Mouse (Mus musculus): ENCODE data around the gene Zfp446. TPM values are rescaled to one million over a fixed set of nuclear protein-coding genes. Genes with fewer than 3 reads are reported as not detected.
A peak's percentile ranks its signal among the peaks of the same experiment; 100 is the strongest.

Zfp446 gene
- total RNA-seq, 1 experiment from 2014 or later: 9.0 TPM

- DNase-seq: peak; percentile 83
Measured at GRCm38 (mm10) chr7:13024805-13025204, 47.2 kb downstream of the Zfp446 start.

DNA sequence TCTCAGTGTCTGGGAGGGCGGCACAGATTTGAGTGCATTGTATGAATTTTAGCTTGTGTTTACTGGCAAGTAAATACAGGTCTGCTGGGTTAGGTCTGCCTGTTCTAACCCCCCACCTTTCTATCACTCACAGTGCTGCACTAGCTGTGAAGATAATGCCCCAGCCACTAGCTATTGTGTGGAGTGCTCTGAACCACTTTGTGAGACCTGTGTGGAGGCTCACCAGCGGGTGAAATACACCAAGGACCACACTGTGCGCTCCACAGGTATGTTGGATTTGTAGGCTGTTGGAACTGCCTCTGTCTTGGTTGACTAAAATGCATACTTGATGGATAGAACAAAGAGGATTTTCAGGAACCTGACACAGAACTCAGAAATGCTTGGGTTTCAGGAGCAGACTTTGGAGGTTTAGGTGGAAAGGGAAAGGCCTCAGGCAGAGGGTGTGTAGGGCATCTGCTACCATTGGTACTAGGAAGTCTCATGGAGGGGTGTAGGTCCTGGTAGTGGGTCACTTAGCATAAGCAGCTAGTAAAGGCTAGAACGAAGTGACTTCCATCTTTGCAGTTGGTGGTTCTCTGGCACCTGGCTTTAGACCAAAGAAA is 48.0 kb downstream of the Zfp446 start:
- no peak for DNase-seq

DNA sequence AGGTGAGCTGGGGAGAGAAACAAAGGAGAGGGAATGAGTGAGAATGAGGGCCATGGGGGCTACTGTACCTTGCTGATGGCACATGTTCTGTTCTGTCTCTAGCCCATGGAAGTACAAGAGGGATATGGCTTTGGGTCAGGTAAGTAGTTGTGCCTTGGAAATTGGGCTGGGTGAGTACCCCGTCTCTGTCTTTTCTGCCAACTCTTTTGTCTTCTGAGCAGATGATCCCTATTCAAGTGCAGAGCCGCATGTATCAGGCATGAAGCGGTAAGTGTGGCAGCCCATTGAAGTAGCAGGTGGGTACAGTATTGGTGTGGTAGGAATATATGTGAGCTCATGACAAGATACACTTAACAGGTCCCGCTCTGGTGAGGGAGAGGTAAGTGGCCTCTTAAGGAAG is 51.3 kb downstream of the Zfp446 start:
- DNase-seq: no peak

- DNase-seq: no peak
Measured at GRCm38 (mm10) chr7:13031069-13031468, 53.4 kb downstream of the Zfp446 start.

DNA sequence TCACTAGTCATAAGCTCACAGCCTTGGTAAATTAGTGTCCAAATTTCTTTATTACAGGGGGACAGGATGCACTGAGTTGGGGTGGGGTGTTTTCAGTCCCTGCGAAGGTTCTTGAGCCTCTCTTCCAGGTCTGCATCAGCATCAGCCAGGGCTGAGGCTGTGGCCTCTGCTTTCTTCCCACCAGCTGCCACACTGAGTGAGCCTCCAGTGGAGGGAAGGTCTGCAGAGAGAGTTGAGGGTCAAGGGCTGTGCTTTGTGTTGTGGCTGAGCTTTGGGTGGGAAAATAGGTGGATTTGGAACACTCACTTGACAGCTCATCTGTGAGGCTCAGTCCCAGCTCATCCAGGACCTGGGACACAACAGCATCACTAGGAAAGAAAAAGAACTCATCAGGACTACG is 54.3 kb downstream of the Zfp446 start:
- DNase-seq: no peak

GRCm38 (mm10) chr7:13032541-13032940 is 54.9 kb downstream of the Zfp446 start:
- no peak for DNase-seq

DNA sequence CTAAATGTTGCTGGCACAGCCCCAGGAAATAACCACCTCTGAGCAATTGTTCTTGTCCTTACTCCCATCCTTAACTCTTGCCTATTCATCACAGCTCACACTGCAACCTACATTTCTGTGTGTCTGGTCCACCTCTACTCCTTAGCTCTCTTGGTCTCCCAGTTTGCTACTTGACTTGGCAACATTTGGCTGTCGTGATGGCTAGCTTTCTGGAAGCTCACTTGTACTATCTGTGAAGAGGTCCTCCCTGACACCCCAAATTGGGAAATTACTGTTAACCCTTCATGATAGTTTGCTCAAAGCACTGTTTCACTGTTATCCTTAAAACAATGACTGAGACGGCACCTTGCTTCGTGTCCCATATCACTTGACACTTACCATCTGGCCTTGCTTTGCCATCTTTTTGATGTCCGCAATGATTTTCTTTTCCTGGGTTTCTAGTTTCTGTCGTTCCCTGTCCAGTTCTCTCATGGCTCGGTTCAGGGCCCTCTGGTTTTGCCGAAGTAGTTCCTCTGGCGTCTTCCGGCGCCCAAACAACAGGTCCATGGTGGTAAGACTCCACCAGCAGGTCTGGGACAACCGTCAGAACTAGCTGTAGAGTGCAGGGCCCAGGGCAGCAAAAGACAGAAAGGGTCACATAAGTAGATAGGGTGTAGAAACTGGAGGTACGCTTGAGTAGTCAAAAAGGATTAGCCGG is 56.0 kb downstream of the Zfp446 start:
- DNase-seq: no peak

DNA sequence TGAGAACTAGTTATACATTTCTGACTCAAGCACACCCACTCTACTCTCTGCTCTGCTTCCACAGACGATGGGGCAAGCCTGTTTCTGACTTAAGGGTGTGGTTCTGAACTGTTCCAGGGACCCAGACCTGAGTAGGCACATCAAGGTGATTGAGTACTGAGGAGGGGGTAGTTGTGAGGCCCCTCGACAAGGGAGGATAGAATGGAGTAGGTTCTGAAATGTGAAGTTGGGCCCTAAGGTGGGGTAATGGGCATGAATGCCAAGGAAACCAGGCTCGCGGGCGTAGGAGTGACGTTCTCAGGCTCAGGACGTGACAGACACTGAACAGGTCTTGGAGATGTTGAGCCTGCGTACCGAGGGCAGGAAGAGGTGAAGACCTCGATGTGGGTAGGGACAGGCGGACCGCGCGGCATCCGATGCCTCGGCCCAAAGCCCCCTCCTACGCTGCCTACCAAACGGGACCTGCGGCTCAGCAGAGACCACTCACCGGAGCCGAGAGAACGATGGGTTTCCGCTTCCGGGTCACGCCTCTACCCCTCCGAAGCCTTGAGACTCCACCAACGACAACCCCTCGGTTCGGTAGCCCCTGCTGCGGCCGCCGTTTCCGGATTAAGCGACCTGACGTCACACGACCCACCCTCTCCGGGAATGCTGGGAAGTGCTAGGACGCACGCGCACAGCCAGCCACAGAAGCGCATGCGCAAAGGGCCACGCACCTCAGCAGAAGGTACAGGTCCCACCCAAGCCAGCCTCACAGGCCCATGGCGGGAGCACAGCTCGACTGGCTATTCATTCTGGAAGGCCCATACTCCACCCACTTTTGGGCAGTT is 56.7 kb downstream of the Zfp446 start, which contains the start of gene Chmp2a:
Chmp2a (minus strand) TSS at position 660 of the 830 bp plus-strand sequence.
- DNase-seq: peak; percentile 98

Other genes with a start within 250 kb of the Zfp446 start
- gene Vmn2r56, start 242.8 kb upstream of the Zfp446 start, total RNA-seq (2021): not detected in 2 replicates
- 5.8 and 8.1 TPM in 2 replicates for gene Zscan18, start 174.2 kb upstream of the Zfp446 start, total RNA-seq (2021)
- 15.1 and 15.2 TPM in 2 replicates for gene Zfp329, start 159.0 kb upstream of the Zfp446 start, total RNA-seq (2021)
- gene Zfp110, start 143.1 kb upstream of the Zfp446 start, total RNA-seq (2021): 23.1 and 27.2 TPM in 2 replicates
- gene Zfp128, start 96.7 kb upstream of the Zfp446 start, total RNA-seq (2021): 3.6 and 3.7 TPM in 2 replicates
- 13.6 and 17.5 TPM in 2 replicates for gene Zscan22, start 80.0 kb upstream of the Zfp446 start, total RNA-seq (2021)
- gene Rps5, start 55.6 kb upstream of the Zfp446 start, total RNA-seq (2021): 829 and 881 TPM in 2 replicates
- 0.18 and 0.29 TPM in 2 replicates for gene Rnf225, start 50.4 kb upstream of the Zfp446 start, total RNA-seq (2021)
- 12.8 and 13.1 TPM in 2 replicates for gene Zfp324, start 12.0 kb upstream of the Zfp446 start, total RNA-seq (2021)
- gene Slc27a5, start 20.3 kb downstream of the Zfp446 start, total RNA-seq (2021): 6.2 TPM in 1 of 2 replicates, not detected in the other
- 273 and 297 TPM in 2 replicates for gene Trim28, start 21.3 kb downstream of the Zfp446 start, total RNA-seq (2021)
- 15.3 and 16.1 TPM in 2 replicates for gene Zbtb45, start 32.2 kb downstream of the Zfp446 start, total RNA-seq (2021)
- gene Chmp2a, start 57.0 kb downstream of the Zfp446 start, total RNA-seq (2021): 218 and 223 TPM in 2 replicates
- gene Ube2m, start 60.4 kb downstream of the Zfp446 start, total RNA-seq (2021): 170 and 192 TPM in 2 replicates
- 3.8 and 4.1 TPM in 2 replicates for gene Mzf1, start 76.9 kb downstream of the Zfp446 start, total RNA-seq (2021)
- not detected in 2 replicates for gene Vmn1r85, start 117.3 kb downstream of the Zfp446 start, total RNA-seq (2021)
- not detected in 2 replicates for gene Vmn1r86, start 142.1 kb downstream of the Zfp446 start, total RNA-seq (2021)
- not detected in 2 replicates for gene Vmn1r87, start 162.3 kb downstream of the Zfp446 start, total RNA-seq (2021)
- gene Vmn1r88, start 181.7 kb downstream of the Zfp446 start, total RNA-seq (2021): 0.12 TPM in 1 of 2 replicates, not detected in the other
- not detected in 2 replicates for gene Vmn1r89, start 235.2 kb downstream of the Zfp446 start, total RNA-seq (2021)